Mouse (Mus musculus) heart, postnatal 4 days (tissue): Measurements from ENCODE around the gene Vps29. TPM values are rescaled to one million over a fixed set of nuclear protein-coding genes. Genes with fewer than 3 reads are reported as not detected.
"Not testable (repeated sequence)": the region's sequence is repeated elsewhere in the genome, so short reads cannot be mapped to it uniquely, and the experiment has no call there.

ENCODE experiments used
- DNase-seq: peaks from one replicate; pipeline ENCODE4 v3.0.0; 2021
- total RNA-seq, 2 experiments: library from RNA; stranded (reverse); gene quantifications; 2 replicates each; pipeline ENCODE4 v1.2.3; 2021

The Vps29 gene
- 100 to 1,000 TPM; 120 to 132 TPM for total RNA-seq

DNA sequence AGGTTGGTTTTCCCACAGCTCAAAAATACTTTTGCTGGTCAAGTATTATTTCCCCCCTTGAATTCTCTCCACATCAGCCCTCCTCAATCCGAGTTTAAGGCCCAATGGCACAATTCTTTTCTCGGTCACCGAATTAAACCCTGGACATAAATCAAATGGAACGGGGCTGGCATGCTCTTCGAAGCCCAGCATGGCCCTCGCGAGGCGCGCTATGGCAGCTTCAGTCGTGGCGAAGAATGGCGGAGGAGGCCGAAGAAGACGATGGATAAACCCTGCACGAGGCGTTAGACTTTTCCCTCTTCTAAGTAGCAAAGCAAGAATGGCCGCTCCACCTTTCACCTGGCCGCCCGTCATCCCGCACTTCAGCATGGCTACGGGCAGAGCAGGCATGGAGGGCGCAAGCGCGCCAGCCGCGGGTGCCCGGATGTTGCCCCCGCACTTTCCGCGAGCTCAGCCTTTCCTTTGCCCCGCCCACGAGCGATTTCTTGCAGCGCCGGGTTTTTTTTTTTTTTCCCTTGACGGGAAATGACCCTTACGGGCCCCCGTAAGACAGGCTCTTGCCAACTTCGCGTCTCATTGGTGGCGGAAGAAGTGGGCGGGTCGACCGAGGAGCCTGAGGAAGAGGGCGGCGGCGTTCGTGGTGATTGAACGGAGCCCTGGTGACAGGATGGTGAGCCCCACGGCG, at the start of gene Vps29, which contains the start of gene Rad9b:
Vps29 (plus strand) TSS at position 563 of the 685 bp plus-strand sequence.
Rad9b (minus strand) TSS at position 427 of the 685 bp plus-strand sequence.
- peak; percentile 99 for DNase-seq

DNA sequence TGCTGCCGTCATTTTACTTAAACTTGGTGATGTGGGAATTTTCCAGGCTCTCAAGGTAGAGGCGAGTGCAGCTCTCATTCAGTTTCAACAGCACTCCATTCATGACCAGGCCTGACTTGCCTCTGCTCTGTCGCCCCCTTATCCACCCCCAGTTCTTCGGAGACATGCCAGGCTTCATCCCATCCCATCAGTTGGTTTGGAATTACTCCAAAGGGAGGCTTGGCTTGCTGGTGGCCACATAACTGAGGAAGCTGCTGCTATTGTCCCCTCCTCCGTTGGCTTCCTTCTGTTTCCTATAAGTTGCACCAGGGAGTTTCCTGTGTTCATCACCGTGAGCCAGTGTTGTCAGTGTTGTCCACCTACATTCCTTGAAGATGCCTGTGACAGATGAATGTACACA, 49.6 kb upstream of the Vps29 start:
- no peak for DNase-seq

DNA sequence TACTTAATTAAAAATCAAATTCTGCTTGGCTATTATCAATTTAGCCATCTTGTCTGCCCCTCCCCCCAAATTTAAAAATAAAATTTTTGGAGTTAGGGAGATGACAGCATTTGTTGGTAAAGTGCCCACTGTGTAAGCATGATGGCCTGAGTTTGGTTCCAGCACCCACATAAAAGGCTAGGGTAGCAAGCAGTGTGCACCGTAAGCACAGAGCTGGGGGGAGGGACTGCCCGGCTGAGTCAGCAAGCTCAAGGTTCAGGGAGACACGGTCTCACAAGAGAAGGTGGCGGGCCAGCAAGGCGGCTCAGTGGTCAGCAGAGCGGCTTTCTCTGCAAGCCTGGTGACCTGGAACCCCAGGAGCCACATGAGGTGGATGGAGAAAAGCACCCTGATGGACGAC, 48.7 kb upstream of the Vps29 start:
- no peak for DNase-seq

DNA sequence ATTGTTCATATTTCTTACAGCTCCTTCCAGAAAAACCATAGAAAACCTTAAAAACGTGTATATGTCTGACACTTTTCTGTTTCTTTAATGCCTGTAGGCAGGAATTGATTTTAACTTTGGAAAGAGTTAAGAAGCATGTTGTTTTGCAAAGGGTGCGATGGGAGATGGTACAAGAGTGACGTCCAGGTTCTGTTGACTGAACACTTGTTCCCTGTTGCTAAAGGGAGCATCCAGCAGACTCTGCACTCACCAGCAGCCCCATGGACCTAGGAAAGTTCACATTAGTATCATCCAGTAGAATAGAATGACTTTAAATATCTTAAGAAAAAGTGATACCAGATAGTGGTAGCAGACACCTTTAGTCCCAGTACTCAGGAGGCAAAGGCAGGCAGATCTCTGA, 47.6 kb upstream of the Vps29 start:
- DNase-seq: no peak

DNA sequence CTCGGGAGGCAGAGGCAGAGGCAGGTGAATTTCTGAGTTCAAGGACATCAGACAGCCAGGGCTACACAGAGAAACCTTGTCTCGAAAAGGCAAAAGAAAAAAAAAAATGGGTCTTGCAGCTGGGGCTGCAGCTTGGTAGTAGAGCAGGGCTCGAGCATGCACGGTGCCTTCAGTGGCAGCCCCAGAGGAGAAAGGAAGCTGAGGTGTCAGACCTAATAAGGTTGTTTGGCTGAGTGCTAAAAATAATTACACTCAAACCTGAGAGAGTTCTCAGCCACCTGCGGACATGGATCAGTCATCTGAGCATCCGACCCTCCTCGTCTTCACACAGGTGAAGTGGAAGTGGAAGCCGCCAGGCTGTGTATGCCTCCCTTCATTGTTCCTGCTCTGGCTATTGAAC, 43.5 kb upstream of the Vps29 start:
- DNase-seq: no peak

DNA sequence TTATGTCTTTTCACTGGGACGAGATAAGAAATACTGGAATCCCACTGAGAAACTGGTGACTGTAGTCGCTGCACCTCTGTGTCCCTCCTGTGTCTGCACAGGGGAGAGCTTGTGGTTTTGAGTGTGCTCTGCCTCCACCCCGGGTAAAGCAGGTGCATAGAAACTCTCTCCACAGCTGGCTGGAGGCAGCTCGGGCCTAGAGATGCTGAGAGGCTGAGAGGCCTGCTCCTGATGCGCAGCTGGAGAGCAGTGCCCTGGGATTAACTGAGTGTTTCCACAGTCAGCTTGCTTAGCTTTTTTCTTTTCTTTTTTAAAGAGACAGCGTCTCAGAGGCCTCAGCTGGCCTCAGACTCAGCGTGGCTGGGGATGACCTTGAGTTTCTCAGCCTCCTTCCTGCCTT, 42.5 kb upstream of the Vps29 start:
- DNase-seq: no peak

DNA sequence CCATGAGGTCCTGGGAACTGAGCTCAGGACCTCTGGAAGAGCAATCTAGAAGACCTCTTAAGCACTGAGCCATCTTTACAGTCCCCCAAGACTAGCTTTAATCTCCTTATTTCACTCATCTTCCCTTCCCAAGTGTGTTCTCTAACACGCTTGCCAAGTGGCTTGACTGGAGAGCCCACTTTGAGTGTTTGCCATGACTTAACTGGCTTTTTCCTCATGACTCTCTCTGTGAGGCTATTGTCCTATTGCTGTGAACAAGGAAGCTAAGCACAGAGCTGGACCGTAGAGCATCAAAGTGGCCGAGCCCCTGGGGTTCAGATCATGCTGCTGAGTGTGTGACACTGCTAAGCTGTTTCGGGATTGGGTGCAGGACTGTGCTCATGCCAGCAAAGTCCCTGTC, 41.8 kb upstream of the Vps29 start:
- no peak for DNase-seq

DNA sequence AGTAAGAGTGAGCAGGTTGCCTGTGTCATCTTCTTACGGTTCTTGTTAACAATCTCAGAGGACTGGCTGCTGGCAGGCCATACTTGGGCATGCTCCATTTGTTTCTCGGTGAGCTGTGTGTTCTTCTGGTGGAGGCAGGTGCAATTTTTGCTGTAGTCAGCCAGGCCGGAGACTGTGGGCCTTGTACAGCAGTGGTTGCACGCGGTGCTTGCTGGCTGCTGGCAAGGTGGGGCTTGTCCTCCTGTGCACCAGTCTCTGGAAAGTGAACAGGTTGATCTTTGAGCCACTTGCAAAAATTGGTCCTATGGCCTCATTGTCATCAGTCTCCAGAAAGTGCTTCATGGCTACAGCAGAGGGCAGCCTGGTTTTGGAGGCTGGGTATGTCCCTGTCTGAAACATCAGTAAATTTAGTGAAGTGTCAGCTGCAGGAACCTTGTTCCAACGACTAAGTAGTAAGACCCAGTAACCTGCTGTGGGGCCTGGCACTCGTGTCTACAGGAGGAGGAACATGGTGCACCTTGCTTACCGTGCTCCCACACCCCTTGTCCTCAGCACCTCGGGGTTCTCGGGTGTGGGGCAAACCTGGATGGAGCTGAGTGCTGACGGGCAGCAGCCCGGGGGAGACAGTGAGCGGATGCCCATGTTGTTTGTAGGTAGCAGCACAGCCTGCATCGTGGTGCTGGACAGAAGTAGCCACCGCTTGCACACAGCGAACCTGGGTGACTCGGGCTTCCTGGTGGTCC, 41.1 kb upstream of the Vps29 start:
- no peak for DNase-seq

DNA sequence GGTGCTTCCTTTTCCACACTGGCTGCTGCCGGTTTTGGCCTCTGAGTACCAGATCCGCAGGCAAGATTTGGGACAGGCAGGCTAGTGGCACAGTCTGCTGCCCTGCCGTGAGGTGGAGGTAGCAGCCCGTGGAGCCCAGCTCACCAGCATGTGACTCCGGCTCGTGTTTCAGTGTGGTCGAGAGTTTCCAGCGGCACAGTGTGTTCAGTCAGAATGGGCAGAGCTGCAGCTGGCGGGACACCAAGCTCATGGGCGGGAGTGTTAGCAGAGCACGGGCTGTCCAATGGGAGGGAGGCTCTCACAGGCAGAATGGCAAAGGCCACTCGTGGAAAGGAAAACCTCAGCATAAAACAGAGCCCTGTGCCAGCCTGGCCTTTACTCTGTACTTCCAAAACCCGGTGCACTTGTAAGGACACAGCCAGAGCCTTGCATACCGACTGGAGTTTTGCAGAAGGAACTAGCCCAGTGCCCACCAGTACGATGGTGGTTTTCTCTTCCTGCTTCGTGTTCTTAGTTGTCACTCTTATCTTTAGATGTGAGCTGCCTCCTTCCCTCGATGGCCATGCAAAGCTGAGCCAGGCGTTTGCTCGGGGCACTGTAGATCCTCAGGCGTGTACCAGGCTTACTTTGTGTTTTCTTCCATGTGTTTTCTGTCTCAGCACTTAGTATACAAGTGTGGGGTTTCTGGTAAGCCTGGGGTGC, 39.1 kb upstream of the Vps29 start:
- peak; percentile 90 for DNase-seq

DNA sequence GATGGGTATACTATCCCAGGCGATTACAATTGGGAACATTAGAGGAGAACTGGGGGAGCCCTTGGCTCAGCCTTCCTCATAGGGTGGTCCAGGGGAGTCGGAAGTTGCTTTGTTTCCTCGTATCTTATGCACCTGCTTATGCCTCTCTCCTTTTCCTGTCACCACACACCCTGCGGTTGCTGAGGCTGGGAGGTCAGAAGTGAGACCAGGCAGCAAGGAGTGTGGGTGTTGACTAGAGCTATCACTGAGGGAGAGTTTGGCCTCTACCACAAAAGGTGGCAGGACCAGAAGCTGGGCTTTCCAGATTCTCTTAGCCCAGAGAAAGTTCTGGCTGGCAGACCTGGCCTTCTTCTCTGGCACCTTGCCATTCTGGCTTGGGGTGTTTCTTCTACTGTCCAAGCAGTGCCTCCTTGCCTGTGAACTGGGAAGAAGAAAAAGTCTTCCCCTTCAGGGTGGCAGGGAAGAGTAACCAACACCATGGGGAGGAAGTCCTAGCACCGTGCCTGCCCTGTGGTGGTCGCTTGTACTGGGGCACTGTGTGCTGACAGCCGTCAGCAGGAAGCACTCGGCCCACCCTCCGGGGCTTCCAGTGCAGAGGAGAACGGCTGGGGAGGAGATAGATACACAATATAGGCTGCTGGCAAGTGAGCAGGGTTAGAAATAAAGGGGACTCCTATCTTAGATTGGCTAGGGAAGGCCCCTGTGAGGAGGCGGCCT, 36.7 kb upstream of the Vps29 start:
- DNase-seq: no peak

DNA sequence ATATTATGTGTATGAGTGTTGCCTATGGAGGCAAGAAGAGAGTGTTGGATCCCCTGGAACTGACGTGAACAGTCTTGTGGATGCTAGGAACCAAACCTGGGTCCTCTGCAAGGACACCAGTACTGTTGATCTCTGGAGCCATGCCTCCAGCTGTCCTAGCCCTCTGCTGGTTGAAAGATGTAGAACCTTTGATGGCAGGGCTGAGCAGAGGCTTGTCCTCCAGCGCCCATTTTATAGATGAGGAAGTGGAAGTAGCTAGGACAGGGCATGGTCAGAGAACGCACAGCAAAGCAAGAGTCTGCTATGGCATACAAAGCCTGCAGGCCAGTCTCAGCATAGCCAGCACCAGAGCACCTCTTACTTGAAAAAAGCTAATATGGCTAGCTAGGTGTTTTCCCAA, 36.1 kb upstream of the Vps29 start:
- DNase-seq: peak; percentile 43

DNA sequence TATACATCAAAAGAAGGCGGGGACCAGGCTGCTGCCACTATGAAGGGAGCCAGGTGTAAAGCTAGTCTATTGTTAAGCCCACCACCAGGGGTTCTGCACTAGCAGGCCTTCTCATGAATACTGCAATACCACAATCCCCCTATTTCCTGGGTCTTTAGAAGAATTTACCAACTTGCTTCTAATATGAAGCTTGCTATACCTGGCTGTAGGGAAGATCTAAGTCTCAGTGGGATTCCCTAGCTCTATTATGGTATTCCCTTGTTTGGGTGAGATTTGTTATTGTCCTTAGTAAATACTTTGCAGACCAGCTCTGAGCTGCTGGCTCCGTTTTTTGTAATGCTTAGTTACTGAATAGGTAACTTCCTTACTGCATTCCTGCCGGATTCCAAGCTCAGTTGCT, 35.2 kb upstream of the Vps29 start:
- not testable (repeated sequence) for DNase-seq

DNA sequence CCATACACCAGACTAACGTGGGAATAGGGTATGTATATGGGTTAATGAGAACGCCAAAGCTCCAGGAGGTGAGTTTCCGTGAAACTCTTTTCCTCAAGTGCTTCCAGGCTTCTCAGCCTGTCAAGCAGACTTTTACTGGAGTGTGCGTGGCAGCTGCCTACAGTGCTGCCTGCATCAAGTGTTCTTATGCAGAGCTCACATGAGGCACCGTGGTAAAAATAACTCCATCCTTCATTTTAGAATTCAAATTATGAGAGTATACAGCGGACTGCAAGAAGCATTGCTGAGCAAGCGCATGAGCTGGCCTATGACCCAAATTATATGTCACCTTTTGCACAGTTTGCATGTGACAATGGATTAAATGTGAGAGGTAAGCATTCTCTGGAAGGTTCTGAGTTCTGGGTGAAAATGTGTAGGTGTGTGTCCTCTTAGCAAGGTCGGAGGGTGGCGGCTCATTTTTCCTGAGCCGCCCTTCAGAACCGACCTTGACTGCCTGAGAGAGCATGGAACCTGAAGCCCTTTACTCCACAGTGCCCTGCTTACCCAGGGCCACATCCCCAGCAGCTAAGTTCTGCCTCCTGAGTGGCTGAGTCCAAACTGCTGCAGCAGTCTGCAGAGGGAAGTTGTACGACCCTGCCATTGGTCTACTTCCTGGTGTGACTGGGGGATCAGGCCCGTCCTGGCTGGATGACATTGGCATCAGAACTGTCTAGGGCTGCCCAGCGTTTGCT, 34.5 kb upstream of the Vps29 start:
- DNase-seq: peak; percentile 45

DNA sequence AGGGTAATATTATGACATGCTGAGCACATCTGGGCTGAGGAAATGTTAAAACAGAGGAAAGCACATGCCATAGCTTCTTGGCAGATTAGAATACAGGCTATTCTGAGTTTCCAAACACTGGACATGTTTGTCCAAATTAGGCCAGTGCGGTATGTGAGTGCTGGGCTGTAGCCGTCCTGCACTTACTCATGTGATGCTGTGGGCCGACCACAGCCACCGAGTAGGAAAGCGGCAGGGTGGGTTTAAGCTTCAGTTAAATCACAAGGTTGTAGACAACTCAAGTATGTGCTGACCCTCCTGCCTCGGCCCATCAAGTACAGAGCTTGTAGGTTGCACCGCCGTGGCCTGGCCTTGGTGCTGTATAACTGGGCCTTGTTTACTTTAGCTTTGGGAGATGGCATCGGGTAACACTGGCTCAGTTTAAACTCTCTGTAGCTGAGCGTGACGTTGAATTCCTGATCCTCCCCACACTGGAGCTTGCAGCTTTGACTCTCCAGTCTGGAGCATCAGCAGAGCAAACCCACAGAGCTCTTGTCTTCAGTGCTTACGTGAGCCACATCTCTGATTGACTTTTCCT, 33.9 kb upstream of the Vps29 start:
- DNase-seq: no peak

DNA sequence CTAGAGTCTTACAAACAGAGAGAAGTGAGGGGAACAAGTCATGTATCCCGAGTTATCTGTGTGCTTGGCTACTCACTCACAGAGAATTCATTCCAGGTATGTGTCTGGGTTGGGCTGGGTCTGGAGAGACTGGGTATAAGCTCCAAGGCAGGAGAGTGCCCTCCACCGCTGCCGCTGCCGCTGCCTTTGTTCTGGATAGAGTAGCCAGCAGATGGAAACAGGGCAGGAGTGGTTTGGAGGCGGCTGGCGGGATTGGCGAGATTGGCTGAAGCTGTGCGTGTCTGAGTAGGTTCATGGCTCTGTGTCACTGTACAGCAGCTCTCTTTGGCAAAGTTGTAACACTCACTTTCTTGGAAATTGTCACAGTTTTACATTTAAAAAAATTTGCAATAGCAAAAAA, 30.6 kb upstream of the Vps29 start:
- DNase-seq: no peak

DNA sequence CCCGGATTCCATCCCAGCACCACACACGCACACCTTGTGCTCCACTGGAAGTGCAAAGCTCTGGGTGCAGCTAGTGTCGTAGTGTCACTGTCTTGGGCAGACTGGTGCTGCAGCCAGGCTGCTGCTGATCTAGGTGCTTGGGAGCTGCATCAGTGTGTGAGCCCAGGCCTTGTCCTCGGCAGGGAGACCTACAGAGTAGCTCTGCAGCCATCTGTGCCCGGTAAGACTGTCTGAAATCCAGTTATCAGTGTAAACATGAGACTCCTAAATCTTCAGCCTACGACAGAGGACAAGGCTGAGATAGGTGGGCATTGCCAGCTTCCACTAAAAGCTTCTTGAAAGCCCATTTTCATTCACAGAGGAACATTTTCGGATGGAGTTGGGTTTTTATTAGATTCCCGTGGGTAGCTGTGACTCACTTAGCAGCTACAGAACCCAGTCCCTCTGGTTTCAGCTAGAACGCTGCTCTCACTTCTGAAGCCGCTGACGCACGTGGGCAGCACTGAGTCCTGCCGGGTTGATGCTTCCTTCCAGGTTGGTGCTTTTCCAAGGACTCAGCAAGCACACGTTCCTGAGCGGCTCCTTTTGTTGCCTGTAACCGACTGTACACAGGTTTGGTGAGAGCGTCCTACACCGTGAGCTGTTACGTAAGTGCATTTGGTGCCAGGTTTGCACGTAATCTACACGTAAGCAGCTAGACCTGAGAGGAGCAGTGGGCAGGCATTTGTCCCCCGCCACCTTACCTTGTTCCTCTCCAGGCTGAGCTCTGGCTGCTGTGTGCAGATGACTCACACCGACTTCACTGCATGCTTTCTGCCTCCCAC, 29.3 kb upstream of the Vps29 start:
- DNase-seq: no peak

DNA sequence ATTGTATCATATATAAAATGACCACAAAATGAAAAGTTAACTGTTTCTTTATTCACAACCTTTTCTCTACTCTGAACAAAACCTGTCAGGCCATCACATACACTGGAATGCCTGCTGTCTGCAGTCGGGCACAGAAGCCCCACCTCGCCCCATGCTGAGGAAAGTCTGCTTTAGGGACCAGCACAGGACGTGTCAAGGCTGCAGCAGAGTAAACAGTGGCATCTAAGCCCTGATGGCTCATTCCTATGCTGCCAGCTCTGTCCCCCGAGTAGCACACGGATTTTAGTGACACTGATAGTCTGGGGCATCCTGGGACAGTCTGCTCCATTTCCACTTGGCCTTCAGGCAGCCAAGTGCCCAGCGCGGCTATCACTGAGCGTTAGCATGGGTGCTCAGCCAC, 28.7 kb upstream of the Vps29 start:
- no peak for DNase-seq

DNA sequence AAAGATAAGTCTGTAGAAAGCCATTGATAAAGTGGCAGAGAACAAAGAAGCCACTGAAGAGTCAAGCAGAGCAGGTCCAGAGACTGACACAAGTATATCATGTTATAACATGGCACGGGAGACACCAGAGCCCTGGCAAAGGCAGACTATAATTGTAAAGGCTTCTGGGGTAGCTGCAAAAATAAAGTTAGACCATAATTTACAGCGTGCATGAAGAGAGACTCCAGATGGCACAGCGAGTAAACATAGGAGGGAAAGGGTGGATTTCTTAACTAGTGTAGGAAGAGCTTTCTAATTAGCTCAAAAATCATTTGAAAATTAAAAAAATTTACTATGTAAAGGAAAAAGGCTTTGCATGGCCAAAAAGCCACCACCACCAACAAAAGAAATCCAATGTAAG, 26.9 kb upstream of the Vps29 start:
- no peak for DNase-seq

DNA sequence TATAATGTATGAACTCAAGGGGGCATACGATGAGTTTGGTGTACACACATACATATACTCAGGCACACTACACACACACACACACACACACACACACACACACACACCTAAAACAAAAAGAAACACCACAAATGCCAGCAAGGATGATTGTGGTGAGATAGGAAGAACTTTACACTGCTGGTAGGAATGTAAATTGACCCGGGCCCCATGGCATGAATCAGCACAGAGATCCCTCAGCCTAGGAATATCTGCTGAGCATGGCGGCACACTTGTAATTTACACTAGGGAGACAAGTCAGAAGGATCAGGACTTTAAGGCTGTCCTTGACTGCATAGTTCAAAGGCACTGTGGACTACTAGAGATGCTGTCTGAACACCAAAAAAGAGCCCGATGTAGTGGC, 23.9 kb upstream of the Vps29 start:
- DNase-seq: no peak

DNA sequence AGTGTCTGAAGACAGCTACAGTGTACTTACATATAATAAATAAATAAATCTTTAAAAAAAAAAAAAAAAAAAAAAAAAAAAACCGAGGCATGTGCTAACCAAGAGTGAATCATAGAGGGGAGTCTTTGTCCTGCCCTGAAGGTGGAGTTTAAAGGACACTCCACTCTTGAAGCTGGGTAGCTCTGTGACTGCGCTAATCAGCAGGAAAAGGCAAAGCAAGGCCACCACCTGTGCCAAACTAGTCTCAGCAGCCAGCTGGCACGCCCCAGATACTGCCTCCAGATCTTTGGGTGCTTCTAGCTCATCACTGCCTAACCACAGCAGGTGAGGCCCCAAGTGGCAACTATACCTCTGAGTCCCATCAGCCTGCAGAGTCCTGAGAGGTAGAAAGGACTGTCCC, 19.5 kb upstream of the Vps29 start:
- DNase-seq: no peak
